Mouse (Mus musculus): ENCODE measurements around the gene Shisa9.

Gene Shisa9

DNA sequence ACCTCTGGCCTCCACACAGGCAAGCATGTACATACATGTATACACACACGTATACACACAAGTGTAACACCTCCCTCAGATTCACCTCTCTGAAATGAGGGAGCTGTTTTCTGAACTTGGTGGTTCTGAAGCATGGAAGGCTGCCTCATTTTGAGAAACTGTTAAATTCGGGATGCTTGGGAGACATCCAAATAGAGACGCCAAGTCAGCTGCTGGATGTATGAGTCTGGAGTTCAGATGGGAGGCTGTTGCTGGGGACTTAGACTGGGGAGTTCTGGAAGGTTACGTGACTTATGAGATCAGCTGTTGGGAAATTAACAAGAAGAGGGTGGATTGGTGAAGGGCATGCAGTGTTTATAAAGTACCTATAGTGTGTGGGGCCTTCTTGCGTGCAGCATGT, 88.7 kb downstream of the Shisa9 start:
- DNase-seq (ENCODE audit: low read depth), result no peak

DNA sequence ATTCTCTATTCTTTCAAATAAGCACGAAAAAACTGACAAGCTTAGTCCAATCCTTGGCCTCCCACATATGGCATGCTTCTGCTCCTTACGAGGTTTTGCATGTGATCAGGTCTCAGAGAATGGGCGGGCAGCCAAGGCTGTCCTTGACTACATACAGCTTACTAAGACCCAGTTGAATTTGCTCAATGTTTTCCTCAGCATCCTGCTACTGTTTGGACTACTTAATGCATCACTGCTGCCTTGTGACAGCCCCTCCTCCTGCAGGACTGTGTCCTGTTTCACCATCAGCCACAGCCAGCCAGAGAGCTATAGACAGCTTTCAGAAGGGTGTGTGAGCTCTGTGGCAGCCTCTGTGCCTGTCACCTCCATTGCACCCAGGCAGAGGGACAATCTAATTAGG, 92.4 kb downstream of the Shisa9 start:
- no peak for DNase-seq (ENCODE audit: low read depth)

DNA sequence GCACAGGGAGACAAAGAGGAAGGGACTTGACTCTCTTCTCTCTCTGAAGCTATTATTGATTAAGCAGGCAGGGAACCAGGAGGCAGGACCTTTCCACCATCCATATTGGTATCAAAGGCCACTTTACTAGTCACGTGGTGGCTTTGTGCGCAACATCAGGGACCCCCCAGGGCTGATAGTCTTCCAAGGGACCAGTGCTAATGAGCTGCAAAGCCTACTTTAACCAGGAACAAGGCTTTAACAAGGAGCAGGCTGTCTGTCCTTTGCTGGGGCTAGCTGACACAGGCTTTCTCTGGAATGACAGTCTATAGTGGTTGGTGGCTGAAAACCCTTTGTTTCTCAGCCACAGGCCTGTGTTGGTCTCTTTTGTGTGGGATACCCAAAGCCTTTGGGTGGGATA, 92.8 kb downstream of the Shisa9 start:
- no peak for DNase-seq (ENCODE audit: low read depth)

- no peak for DNase-seq (ENCODE audit: low read depth)
These were observed 99.2 kb downstream of the Shisa9 start for GRCm38 (mm10) chr16:12083082-12083481.

DNA sequence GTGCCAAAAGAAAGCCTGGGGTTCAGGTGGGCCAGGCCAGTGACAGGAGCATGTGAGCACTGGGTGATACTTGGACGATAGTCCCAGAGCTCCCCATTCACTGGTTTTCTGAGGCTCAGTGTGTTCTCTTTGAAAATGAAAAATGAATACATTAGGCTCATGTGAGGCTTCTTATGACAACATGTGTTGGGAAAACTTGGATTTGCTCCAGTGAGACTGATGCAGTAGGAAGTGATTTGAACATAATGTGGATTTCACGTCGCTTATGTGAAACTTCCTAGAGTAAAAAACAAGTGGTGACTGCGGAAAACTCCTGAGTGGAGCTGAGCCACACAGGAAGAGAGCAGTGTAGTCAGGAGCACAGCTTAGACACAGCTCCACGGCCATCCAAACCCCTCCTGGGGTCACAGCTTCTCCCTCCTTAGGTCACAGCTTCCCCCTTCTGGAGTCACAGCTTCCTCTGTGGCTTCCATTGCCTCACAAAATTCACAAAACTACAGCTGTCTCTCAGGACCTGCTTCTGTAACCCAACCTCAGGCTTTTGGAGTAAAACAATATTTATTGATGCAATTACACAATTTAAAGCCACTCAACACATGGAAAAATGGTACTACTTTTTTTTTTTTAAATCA, 106.8 kb downstream of the Shisa9 start:
- peak; percentile 9 for DNase-seq (ENCODE audit: low read depth)

- no peak for DNase-seq (ENCODE audit: low read depth)
These were observed 109.3 kb downstream of the Shisa9 start for GRCm38 (mm10) chr16:12093253-12093652.

DNA sequence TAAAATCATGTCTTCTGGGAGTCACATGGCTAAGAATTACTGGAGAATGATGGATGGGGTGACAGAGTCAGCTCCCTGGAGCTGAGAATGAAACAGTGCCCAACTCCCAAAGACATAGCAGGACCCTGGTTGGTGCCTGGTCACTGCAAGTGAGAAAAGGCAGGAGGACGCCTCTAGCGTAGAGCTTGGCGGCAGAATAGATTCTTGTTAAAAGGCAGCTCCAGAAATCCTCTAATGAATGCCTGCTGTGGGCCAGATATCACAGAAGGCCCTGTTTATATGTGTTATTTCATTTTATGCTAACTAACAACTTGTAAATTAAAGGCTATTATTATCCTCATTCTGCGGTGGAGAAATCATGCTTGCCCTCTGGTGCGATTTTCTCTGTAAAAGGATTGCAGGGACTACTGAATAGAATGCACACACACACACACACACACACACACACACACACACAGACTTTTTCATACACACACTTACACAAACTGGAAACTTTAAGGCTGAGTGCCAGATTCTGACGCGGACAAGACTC, 110.9 kb downstream of the Shisa9 start:
- DNase-seq (ENCODE audit: low read depth), result no peak

- no peak for DNase-seq (ENCODE audit: low read depth)
These were observed 111.5 kb downstream of the Shisa9 start for GRCm38 (mm10) chr16:12095365-12095764.

DNA sequence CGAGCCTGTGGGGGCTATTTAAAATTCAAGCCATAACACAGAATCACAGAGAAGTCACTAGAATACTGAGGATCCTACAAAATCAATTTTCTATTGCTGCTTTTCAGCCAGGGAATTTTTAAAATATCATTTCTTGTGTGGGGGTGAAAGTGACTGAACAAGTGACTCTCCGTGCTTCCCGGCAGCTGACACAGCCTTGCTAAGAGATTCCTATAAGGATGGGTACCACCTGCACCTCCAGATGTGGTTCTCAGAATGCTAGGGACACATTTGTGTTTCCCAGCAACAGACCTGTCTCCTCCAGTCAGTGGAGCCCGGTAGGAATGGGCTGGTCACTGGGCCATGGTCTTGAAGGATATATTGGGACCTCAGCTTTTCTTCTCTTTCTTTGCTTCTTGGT, 124.5 kb downstream of the Shisa9 start:
- no peak for DNase-seq (ENCODE audit: low read depth)

DNA sequence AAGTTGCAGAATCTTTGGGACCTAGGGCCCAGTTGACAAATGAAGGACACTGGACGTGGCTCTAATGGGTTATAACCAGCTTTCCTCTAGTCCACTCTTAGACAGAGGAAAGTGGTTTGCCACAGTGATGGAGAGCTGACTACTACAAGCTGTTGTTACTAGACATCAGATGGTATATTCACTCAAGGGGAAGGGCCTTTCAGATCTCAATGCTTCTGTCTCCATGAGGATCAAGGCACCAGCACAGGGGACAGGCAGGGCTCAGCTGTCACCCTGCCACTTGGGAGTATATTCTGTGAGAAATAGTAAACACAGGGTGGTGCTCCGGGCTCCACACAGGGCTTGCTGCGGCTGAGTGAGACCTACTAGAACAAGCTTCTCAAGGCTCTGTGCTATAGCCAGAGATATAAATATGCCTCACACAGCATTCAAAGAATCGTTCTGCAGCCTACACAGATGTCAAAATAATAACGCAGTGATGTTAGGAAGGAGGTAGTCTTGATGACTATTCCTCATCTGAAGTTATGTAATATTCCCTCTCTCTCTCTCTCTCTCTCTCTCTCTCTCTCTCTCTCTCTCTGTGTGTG, 127.0 kb downstream of the Shisa9 start:
- no peak for DNase-seq (ENCODE audit: low read depth)

DNA sequence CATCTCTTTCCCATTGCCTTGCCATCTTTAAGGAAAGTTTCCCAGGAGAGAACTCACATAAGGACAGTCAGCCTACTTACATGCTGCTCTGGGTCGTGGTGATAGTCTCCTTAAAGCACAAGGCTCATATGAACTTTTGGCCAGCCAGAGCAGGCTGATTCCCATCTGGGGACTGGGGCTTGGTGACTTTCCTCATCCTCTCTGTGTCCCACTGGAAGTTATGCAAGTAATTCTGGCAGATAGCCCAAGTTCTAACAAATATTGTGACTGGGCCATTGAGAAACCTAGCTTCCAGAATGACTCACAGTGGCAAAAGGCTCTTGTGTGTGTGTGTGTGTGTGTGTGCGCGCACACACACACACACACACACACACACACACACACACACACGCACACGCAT, 130.5 kb downstream of the Shisa9 start:
- DNase-seq (ENCODE audit: low read depth), result no peak

DNA sequence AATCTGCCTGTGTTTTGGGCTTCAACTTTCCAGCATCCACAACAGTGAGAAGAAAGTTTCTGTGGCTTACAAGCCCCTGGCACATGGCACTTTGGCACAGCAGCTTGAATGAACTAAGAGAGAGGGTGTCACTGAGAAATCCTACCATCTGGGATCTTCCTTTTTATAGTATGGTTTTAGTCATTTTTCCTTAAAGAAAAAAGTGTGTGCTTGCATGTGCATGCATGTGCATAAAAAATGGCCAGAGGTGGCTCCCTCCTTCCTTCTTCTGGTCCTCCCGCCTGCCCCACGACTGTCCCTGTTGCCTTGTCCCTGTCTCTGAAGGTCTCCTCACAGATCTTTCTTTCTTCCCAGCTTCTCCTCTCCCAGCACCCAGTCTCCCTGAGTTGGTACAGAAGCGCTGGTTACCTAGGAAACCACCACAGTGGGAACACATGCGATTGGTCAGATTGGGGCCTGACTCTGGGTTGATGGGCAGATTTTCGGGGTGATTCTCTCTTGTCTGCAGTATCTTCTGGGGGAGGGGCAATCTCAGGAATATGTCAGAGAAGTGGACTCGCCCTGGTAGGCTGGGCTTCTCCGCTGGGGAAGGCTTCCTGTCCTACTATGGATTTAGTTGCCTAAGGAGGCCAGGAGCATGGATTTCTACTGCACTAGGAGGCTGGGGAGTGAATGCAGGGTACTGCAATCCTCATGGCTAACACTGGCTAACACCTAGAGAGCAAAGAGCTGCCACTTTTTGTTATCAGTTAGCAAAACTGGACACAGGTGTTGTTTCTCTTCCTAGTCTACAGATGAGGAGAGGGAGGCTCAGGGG, 131.3 kb downstream of the Shisa9 start:
- no peak for DNase-seq (ENCODE audit: low read depth)

- DNase-seq (ENCODE audit: low read depth), result no peak
These were observed 133.0 kb downstream of the Shisa9 start for GRCm38 (mm10) chr16:12116926-12117325.

DNA sequence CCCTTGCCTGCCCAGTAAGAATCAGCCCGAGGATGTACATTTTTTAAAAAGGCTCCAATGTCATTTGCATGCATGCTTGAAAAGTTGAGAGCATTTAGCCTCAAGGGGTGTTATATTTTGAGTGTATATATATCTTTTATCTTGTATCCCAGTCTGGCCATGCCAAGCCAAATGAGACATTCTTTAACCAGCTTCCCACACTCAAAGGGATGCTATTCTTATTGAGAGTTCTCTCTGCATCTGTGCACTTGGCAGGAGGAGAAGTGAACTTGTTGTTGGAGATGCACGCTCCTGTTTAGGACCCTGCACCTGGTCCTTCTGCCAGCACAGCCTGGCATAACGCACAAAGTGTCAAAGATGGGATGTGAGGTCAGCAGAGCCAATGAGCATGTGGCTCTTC, 135.6 kb downstream of the Shisa9 start:
- DNase-seq (ENCODE audit: low read depth), result no peak

DNA sequence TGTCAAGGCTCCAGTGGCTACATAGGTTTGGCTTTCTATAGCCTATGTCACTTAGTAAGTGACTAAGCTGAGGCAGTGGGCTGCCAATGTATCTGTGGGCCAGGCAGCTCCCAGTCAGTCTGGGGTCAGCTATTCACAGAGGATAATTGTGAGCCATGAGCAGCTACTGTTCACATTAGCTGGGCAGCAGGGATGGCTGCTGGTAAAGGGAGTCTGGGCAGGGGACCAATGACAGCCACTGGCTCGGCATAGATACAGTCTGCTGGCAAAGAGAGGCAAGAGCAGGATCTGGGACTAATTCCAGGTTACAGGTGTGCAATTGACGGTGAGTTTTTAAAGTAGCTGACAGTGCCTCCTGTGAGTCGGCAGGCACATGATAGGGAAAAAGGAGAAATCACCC, 145.9 kb downstream of the Shisa9 start:
- no peak for DNase-seq (ENCODE audit: low read depth)

- no peak for DNase-seq (ENCODE audit: low read depth)
These were observed 162.8 kb downstream of the Shisa9 start for GRCm38 (mm10) chr16:12146666-12147065.

- no peak for DNase-seq (ENCODE audit: low read depth)
These were observed 168.1 kb downstream of the Shisa9 start for GRCm38 (mm10) chr16:12151986-12152385.

DNA sequence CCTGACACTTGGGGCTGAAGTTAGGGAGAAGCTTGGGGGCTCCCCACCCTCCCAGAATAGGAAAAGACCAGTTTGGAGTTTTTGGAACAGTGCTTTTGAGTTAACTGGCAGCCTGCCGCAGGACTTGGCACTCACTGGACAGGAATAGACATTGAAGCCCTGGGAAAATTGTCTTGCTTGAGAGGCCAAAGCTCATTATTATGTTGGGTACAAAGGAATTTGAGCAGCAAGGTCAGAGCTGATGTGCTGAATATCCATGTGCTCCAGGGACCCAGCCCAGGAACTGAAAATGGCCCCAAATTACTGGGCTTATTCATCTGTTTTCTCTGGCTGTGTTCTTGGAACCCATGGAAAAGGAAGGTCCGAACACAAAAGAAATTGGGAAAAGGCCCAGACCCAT, 170.6 kb downstream of the Shisa9 start:
- no peak for DNase-seq (ENCODE audit: low read depth)

- DNase-seq (ENCODE audit: low read depth), result no peak
These were observed 189.6 kb downstream of the Shisa9 start for GRCm38 (mm10) chr16:12173482-12174041.

DNA sequence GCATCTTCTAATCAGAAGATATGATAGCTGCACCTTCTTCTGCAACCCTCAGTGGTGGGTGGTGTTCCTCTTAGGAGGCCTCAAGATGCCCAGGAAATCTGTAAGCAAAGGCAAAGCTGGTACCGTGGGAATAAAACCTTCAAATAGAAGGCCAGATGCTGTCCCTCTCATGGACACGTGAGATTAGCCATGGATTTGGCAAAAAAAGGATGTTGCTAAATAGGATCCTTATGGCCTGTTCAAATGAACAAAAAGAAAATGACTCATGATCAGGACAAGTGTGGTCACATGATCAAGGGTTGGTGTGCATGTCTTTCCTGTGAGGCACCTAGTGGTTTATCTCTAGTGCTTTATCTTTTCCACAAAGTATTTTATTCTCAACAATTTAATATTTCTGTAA, 194.1 kb downstream of the Shisa9 start:
- DNase-seq (ENCODE audit: low read depth), result no peak

- DNase-seq (ENCODE audit: low read depth), result no peak
These were observed 205.8 kb downstream of the Shisa9 start for GRCm38 (mm10) chr16:12189739-12190138.

DNA sequence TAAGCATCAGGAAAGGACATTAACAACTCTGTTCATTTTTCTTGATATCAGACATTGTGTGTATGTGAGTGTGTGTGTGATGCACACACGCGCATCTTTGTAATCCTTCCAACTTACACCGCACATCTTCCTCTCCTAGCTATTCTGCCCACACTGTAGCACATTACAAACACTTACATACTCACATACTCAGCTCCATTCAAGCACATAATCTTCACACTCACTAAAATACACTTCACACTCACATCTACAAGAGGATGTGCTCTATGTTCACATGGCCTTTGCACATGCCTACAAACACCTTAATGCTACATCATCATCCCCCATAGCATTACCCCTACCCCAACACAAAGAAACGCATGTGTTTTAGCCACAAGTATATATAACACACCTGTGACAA, 212.9 kb downstream of the Shisa9 start:
- DNase-seq (ENCODE audit: low read depth), result no peak

DNA sequence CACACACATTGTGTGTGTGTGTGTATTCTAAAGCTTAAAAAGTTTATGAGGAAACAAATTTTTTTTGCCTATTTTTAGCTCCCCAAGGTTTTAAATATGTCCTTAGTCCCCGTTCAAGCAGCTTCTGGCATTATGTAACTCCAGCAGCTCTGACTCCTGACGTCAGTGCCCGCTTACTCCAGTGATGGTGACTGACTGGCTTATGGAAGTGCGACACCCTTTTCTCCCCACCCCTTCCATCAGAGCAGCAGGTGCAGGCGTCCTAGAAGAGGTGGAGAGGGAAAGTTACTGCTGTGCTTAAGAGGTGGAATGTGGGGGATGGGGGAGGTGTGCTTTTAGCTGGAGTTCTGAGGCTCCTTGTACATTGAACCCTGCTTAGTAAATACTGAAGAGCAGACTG, 213.7 kb downstream of the Shisa9 start:
- no peak for DNase-seq (ENCODE audit: low read depth)
